Mouse (Mus musculus) regulatory T cell (primary cell): Measurements from ENCODE around the gene Bex3.

Source experiments
- in situ Hi-C: fragments of 300-600 bp; cut with MboI, MseI; formaldehyde crosslinking; loops from one replicate; pipeline ENCODE4 v1.15.1; 2025; ENCODE audit warnings: high pct_unique_total_duplicates

The Bex3 gene

GRCm38 (mm10) chrX:136313792-136314564, 43.9 kb downstream of the Bex3 start:
- in situ Hi-C loops: no loop called here

GRCm38 (mm10) chrX:136319953-136320352, 49.9 kb downstream of the Bex3 start:
- in situ Hi-C loops: no loop called here
